Mouse (Mus musculus) left cerebral cortex, postnatal 10 days (tissue): ENCODE measurements around the gene Ddx52. TPM values are rescaled to one million over a fixed set of nuclear protein-coding genes. Genes with fewer than 3 reads are reported as not detected.

Source experiments
- DNase-seq, 2 experiments: peaks; one replicate each; pipeline ENCODE4 v3.0.0; 2021 to 2022; ENCODE audit warnings: low spot score in 2 of 2, mixed read lengths in 1 of 2; ENCODE audit errors: extremely low spot score in 1 of 2
- intact Hi-C: fragments of 180-260 bp; cut with DNase I; formaldehyde crosslinking; loops from one replicate; pipeline ENCODE4 v1.15.1; 2025
- total RNA-seq, 2 experiments: library from RNA; stranded (reverse); gene quantifications; 2 replicates each; pipeline ENCODE4 v1.2.3; 2021

Gene Ddx52
- total RNA-seq, 2 experiments from 2014 or later: 12.4 to 12.5 TPM

DNA sequence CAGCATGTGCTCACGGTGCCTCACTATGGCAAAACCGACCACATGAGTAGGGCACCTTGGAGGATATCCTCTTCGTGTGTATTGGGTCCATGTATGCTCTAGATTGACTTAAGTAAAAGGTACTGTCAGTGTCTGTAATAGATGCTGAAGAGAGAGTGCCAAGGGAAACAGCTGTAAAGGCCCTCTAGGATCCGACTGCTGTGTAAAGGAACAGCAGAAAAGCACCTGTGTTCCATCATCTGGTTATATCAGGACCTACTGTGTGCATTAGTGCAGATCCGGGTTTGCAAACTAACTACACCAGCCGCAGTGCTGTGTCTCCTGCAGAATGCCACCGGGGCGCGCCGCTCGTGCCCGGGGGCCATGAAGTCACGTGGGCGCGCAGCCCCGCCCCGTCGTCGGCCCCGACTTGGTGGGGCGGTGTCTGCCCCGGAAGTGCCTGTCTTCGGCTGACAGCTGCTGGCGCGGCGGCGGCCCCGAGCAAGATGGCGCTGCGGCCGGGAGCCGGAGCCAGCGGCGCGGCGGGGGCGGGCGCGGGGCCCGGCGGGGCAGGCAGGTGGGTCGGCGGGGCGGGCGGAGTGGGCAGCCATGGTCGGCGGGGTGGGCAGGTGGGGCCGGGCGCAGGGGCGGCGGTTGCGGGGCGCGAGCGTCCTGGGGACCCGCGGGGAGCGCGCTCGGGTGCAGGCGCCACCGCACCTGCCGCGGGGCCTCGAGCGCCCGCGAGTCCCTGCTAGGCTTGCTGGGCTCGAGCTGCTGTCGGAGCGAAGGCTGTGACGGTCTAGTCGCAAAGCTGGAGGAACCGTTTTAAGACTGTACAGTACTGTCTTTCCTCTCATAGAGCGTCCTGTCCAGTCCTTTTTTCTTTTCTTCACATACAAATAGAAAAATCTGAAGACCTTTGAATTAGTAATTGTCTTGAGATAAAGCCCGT, 22.4 kb downstream of the Ddx52 start, which contains the start of gene Synrg:
Gene Synrg (plus strand): TSS at position 438 of the 931 bp plus-strand sequence.
- peak; percentile 82 to 95 for DNase-seq
- intact Hi-C loops: no loop called here

DNA sequence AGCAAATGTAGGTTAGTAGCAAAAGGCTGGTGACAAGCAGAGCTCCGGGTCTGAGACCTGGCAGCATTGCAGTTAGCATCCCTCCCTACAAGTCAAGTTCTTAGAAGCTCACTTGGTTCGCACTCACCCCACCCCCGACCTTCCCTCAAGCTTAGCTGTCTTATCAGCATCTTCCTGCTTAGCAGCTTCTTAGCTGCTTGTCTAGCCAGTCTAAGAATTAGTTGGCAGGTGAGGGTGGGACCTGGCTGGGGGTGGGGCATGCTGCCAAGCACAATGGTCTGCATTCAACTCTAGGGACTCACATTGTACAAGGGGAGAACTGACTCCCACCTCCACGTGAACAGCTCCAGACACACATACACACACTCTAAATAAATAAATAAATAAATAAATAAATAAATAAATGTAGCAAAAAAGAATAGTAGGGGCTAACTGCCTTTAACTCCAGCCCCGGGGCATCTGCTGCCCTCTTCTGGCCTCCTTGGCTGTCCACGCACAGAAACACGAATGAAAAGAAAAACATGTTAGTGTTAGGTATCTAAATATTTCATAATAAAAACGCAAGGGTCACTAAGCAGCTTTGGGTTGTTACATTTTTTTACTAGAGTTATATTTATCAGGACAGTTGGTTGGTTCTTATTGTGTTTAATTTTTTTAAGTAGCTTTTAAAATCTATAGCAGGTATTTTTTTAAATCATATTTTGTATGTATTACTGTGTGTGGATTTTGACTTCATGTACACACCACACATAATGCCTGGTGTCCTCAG, 25.8 kb downstream of the Ddx52 start:
- intact Hi-C loops: no loop called here
- peak in 1 of 2 experiments; percentile 37 for DNase-seq

GRCm38 (mm10) chr11:83968205-83968575, 26.3 kb downstream of the Ddx52 start:
- DNase-seq: no peak
- intact Hi-C loops: no loop called here

DNA sequence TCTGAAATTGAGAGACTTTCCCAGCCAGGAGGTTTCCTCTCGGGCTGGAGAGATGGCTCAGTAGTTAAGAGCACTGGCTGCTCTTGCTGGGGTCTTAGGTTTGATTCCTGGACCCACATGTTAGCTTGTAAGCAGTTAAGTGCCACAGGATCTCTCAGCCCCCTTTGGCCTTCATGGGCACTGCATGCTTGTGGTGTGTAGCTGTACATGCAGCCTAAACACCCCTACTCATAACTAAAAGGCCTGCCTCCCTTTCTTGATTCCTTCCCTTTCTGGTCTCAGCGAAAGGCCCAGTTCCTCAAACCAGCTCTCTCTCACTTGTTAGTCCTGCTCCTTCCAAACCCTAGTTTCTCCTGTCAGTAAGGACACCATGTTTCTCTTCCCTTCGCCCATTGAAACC, 27.2 kb downstream of the Ddx52 start:
- no peak for DNase-seq
- intact Hi-C loops: no loop called here

DNA sequence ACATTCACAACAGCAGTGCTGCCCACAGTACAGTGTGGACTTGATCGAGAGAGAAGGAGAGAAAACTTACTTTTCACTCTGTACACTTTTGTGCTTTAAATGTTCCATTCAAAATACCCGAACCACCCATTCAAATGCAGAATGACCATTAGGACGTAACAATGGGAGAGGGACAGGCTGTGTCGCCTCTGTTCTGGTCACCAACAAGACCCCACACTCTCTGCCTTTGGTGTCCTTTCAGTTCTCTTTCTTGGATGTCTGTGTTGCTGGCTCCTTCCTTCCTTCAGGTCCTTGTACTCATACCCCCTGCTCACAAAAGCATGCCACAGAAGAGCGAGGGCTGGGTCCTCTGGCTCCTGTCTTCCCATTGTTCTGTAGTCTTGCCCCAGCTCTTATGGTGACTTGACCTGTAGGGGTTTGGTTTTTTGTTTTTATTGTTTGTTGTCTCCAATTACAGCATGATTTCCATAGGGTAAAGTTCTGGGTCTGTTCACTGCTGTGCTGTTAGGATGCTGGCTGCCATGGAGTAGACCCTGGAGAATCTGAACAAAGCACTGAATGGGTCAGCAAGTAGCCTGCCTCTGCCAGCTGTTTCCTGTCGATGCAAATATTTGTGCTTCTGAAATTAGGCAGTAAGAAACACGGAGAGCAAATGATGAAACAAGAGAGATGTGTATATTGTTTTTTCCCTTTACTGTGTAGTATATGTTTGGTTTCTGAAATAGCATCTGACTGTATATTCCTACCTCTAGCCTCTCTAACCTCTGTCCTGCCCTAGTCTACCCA, 32.9 kb downstream of the Ddx52 start:
- no peak for DNase-seq
- intact Hi-C loops: no loop called here

DNA sequence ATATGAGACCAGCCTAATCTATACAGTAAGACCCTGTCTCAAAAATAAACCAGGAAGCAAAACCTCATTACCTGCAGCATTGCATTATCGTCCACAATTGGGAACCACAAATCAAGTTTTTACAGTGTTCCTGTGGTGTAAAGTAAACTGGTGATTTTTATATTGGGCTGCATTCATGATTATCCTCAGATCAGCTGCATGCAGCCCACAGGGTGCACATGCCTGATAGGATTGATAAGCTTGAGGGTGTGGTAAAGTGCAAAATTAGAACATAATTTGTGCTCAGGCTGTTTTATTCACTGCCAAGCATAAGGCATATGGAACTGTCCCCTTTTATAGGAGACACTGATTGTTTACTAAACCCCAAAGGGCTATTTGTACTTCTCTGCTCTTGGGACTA, 33.6 kb downstream of the Ddx52 start:
- DNase-seq: no peak
- intact Hi-C loops: no loop called here

- intact Hi-C loops: no loop called here
- DNase-seq: no peak
These were observed 34.5 kb downstream of the Ddx52 start for GRCm38 (mm10) chr11:83976236-83976977.

GRCm38 (mm10) chr11:83977810-83978209, 35.9 kb downstream of the Ddx52 start:
- intact Hi-C loops: no loop called here
- DNase-seq: no peak

DNA sequence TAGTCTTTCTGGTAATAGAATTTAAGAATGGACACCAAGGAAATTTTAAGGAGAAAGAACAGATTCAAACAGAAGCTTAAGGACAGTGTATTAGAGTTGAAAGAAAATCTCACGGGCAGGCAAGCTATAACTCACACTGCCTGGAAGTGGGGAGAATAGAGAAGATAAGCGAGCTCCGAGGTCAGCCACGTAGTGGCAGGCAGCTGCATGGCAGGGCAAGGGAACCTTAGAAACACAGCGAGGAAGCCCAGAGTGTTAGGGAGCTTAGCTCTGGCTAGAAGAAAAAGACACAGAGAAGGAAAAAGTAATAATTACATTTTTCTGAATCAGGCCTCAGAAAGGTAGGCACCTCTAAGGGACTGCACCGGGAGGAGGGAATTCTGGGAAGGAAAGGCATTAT, 38.1 kb downstream of the Ddx52 start:
- intact Hi-C loops: no loop called here
- no peak for DNase-seq

DNA sequence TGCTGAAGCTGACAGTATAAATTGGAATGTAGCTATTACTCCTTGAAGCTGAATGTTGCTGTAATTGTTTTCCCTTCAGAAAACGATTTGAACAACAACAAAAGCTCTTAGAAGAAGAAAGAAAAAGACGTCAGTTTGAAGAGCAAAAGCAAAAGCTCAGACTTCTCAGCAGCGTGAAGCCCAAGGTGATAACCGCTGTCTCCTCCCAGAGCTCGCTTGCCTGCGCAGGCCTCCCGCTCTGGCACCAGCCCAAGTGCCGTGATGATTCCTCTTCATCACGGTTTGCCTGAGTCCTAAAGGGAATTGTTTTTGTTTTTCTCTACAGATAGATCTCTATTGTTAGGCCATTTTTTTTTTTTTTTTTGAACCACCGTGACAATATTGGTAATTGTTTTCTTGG, 39.5 kb downstream of the Ddx52 start:
- DNase-seq: no peak

DNA sequence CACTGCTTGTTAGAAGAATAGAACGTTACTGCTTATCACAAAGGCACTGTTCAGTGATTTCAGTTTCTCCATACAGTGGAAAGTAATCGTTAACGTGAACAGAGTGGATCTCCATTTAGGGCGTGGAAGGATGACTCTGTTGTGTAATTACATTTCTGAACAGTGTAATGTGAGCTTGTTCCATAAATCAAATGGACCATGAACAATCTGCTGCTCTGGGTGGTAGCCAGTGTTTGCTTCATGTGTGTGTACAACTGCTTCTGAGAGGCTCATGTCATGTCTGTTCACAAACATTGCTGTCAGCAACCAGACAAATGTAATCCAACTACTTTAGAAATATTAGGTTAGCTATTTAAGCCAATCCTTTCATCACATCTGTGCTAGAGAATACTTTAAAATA, 49.8 kb downstream of the Ddx52 start:
- intact Hi-C loops: no loop called here
- DNase-seq: no peak

More for the DNA sequence above, 39.5 kb downstream of the Ddx52 start:
- intact Hi-C loops: no loop called here

DNA sequence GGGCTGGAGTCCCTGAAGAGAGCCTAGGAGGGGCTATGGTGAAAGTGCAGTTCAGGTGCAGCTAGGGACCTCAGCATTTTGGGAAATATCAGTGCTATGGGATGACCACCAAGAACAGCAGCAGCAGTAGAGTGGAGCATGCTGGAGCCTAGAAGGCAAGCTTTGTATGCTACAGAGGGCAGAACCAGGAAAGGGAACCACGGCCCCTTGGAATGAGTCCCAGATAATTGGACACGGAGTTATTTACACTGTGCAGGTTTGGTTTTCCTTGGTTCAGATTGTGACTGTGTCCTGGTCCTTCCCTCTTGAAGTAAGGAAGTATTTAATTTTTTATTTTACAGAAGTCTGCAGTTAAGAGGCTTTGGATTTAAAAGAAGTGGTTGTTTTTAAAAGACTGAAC, 51.6 kb downstream of the Ddx52 start:
- intact Hi-C loops: no loop called here
- DNase-seq: no peak

- no peak for DNase-seq
- intact Hi-C loops: no loop called here
These were observed 52.6 kb downstream of the Ddx52 start for GRCm38 (mm10) chr11:83994481-83994880.

GRCm38 (mm10) chr11:83995535-83995950, 53.7 kb downstream of the Ddx52 start:
- DNase-seq: no peak
- intact Hi-C loops: no loop called here

- no peak for DNase-seq
- intact Hi-C loops: no loop called here
These were observed 55.5 kb downstream of the Ddx52 start for GRCm38 (mm10) chr11:83997171-83997868.

DNA sequence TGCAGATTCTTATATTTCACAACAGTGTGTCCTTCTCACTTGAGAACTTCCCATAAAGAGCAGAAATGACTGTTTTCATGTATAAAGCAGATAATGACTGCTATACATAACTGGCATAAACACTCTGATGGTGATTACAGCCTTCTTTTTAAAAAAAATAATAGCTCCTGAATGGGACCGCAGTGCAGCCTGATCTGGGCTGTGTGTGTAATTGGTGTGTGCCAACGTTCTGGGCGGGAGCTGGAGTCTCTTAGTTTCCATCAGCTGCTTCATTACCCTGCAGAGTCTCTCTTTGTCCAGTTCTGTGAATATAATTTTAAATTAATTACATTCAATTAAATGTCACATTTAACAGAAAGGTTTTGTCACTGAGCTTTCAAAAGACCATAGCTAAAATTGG, 57.1 kb downstream of the Ddx52 start:
- DNase-seq: no peak
- intact Hi-C loops: no loop called here

DNA sequence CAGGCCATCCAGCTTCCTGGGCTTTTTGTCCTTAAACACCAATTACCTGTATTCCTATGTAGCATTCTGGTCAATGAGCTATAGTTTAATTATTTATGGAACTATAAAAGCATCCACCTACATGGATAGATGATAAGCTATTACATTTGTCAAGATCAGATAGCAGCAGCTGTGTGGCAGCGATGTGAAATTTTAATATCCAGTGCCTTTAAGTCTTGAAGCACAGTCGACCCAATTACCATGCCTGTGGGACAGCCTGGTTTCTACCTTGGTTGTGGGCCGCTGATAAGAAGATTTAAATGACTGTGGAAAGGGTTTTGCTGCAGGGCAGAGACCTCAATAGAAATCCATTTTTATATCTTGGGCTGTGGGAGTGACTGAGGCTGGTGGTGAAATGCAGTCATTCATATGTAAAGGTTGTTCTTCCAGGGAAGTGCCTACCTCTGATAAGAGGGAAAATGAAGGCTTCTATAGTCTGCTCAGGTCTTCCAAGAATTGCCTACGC, 57.6 kb downstream of the Ddx52 start:
- intact Hi-C loops: no loop called here
- DNase-seq: no peak

DNA sequence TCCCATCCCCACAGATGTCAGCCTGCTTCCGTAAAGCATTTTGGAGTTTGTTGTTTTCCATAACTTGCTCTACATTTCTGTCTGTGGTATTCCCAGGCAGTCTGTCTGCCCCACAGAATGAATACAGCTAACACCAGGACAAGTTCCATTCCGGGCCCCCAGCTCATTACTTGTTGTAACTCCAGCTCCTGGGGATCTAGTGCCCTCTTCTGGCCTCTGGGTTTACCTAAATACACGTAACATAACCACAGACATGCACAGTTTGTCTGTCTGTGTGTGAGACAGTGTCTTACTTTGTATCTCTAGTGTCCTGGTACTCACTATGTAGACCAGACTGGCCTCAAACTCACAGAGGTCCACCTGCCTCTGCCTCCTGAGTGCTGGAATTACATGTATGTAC, 59.4 kb downstream of the Ddx52 start:
- no peak for DNase-seq
- intact Hi-C loops: no loop called here
